Mouse (Mus musculus) large intestine, adult 2 months (tissue): ENCODE results near the gene Sirt2. TPM values are rescaled to one million over a fixed set of nuclear protein-coding genes. Genes with fewer than 3 reads are reported as not detected.

Source experiments
- DNase-seq: peaks from one replicate; pipeline ENCODE4 v3.0.0-alpha.2; 2012; ENCODE audit warnings: low read depth, low spot score
- WGBS: fragments of 180-500 bp; shearing (Covaris S2); methylation state at CpG from one replicate; pipeline ENCODE4 v1.1.7; 2018; 5-methylcytosine and 5-hydroxymethylcytosine counted together
- polyA plus RNA-seq: library from polyadenylated mRNA; depleted of rRNA; stranded (reverse); fragments of >200 nt; gene quantifications from 2 replicates; pipeline ENCODE4 v1.2.3, GENCODE M21; 2012; rRNA removed

The Sirt2 gene
- polyA plus RNA-seq, 1 experiment, result 40.2 TPM

- DNase-seq, result no peak
Measured at GRCm38 (mm10) chr7:28825686-28826401, 59.3 kb downstream of the Sirt2 start.

DNA sequence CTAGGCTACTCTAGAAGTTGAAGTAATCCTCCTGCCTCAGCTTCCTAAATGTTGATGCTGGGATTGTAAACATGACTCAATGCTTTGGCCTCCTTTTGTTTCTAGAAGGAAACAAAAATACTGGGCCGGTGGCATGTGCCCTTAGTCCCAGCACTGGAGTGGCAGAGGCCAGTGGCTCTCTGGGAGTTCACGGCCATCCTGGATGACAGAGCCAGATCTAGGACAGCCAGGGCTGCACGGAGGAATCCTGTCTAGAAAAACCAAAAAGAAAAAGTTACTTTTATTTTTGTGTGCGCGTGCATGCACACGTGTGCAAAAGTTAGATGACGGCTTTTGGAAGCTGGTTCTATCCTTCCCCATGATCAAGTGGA is 59.9 kb downstream of the Sirt2 start:
- 72% methylated on average over 7 of the region's 7 CpGs for WGBS
- no peak for DNase-seq

More at GRCm38 (mm10) chr7:28825686-28826401, 59.3 kb downstream of the Sirt2 start:
- WGBS, result 11% methylated on average over 11 of the region's 11 CpGs

- WGBS, result 31% methylated on average over 3 of the region's 3 CpGs
- DNase-seq, result no peak
Measured at GRCm38 (mm10) chr7:28827338-28827737, 60.8 kb downstream of the Sirt2 start.

- DNase-seq, result no peak
- WGBS, result 85% methylated on average over 8 of the region's 8 CpGs
Measured at GRCm38 (mm10) chr7:28829821-28830220, 63.3 kb downstream of the Sirt2 start.

DNA sequence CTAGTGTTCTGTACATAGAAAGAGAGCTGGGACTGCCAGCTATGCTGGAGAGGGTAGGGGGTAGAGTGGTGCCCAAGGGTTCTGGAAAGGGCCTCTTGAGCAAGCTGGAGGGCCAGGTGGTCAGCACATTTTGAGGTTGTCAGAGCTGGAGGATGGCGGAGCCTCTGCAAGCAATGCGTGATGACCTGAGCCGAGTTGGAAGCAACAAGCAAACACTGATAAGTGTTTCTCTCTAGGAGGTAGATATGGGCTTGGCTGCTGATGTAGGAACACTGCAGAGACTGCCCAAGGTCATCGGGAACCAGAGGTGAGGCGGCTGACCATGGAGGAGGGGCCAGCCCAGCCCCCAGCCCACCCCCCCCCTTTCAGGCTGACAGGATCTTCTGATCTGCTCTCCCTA is 64.4 kb downstream of the Sirt2 start:
- no peak for DNase-seq
- 51% methylated on average over 5 of the region's 5 CpGs for WGBS

DNA sequence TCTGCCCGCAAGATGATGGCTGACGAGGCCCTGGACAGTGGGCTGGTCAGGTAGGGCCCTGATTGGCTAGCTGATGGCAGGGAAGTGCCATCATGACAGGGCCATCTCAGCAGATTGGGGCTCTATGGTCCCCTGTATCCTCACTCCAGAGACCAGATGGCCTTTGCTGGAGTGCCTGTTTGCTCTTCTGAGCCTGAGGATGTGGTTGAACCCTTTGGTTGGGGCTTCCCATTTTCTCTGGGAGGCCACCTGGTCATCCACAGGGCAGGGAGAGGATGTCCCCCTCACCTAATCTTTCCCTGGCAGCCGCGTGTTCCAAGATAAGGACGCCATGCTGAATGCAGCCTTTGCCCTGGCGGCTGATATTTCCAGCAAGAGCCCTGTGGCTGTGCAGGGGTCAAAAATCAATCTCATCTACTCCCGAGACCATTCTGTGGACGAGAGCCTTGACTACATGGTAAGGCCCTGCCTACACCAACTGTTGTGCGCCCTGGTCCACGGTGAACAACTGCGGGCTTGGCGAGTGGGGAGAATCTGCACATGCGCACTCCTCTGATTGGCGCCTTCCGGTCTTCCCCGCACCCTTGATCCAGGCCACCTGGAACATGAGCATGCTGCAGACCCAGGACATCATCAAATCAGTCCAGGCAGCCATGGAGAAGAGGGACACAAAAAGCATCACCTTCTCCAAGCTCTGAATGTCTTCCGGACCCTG is 65.0 kb downstream of the Sirt2 start:
- DNase-seq, result no peak
- WGBS, result 39% methylated on average over 17 of the region's 17 CpGs

GRCm38 (mm10) chr7:28832137-28832536 is 65.6 kb downstream of the Sirt2 start:
- 30% methylated on average over 6 of the region's 6 CpGs for WGBS
- no peak for DNase-seq

DNA sequence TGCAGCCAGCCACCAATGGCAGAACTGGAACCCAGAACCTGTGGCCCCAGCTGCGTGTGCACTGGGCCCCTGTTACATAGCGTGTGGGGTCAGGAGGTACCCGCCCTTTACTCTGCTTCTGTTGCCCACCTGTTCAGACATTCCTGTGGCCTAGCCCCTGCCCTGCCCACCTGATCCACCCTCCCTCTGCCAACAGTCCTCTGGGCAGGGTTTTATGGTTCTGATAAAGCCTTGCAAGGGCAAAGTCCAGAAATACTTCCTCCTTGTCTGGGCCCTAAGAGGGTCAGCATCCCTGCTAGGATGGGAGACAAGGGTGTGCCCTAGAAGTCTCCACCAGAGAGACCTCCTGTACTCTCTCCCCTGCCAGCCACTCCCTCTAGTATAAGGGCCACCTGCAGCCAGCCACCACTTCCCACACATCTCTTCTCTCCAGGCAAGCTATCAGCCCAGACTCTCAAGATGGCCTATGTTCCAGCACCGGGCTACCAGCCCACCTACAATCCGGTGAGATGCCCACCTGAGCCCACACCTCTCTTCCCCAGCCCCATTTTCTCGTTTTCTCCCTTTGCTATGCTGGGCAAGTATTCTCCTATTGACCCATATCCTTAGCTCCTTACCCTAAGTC is 67.3 kb downstream of the Sirt2 start, which contains the start of gene Lgals4:
Gene Lgals4 (plus strand): TSS at position 132 of the 625 bp plus-strand sequence.
- WGBS, result 46% methylated on average over 6 of the region's 6 CpGs
- no peak for DNase-seq

DNA sequence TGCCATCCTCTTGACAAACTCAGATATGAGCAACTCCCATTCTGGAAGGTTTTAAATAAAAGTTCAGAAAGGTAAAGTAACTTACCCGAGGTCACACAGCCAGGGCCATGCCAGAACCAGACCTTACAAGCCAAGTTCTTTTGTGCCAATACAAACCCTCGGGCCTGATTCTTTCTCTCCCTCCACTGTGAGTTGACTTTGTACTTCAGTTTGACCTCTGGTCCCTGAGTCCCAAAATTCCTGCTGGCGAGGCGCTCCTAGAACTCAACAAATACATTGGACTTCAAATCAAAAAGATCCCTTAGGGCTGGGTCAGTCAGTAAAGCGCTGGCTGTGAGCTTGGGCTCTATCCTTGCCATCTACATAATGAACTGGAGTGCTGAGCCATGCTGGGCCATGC is 70.4 kb downstream of the Sirt2 start:
- 34% methylated on average over 5 of the region's 5 CpGs for WGBS
- DNase-seq, result no peak

Other genes with a start within 250 kb of the Sirt2 start
- not detected in 2 replicates for gene Ifnl3, start 243.9 kb upstream of the Sirt2 start, polyA plus RNA-seq
- 3.1 and 4.3 TPM in 2 replicates for gene Sycn, start 225.8 kb upstream of the Sirt2 start, polyA plus RNA-seq
- 0.11 TPM in 2 replicates for gene Nccrp1, start 219.5 kb upstream of the Sirt2 start, polyA plus RNA-seq
- 45.3 and 61.6 TPM in 2 replicates for gene Samd4b, start 168.6 kb upstream of the Sirt2 start, polyA plus RNA-seq
- 52.1 and 72.9 TPM in 2 replicates for gene Pak4, start 168.6 kb upstream of the Sirt2 start, polyA plus RNA-seq
- gene Acp7, start 135.4 kb upstream of the Sirt2 start, polyA plus RNA-seq, result not detected in 2 replicates
- 1.6 and 1.8 TPM in 2 replicates for gene Fbxo27, start 73.9 kb upstream of the Sirt2 start, polyA plus RNA-seq
- gene Fbxo17, start 49.9 kb upstream of the Sirt2 start, polyA plus RNA-seq, result 0.89 TPM in 2 replicates
- 67.1 and 70.6 TPM in 2 replicates for gene Mrps12, start 24.9 kb upstream of the Sirt2 start, polyA plus RNA-seq
- gene Sars2, start 24.7 kb upstream of the Sirt2 start, polyA plus RNA-seq, result 25.0 and 27.4 TPM in 2 replicates
- not detected in 2 replicates for gene Ccer2, start 10.6 kb upstream of the Sirt2 start, polyA plus RNA-seq
- gene Nfkbib, start 777 bp downstream of the Sirt2 start, polyA plus RNA-seq, result 56.7 and 72.9 TPM in 2 replicates
- gene Rinl, start 22.2 kb downstream of the Sirt2 start, polyA plus RNA-seq, result 6.4 and 7.5 TPM in 2 replicates
- gene Hnrnpl, start 41.8 kb downstream of the Sirt2 start, polyA plus RNA-seq, result 273 and 275 TPM in 2 replicates
- 244 and 306 TPM in 2 replicates for gene Ech1, start 58.5 kb downstream of the Sirt2 start, polyA plus RNA-seq
- gene Lgals4, start 67.1 kb downstream of the Sirt2 start, polyA plus RNA-seq, result 4,043 and 4,779 TPM in 2 replicates
- gene Lgals7, start 97.1 kb downstream of the Sirt2 start, polyA plus RNA-seq, result 0.59 and 1.9 TPM in 2 replicates
- gene Capn12, start 114.7 kb downstream of the Sirt2 start, polyA plus RNA-seq, result 0.14 and 0.22 TPM in 2 replicates
- gene Actn4, start 195.6 kb downstream of the Sirt2 start, polyA plus RNA-seq, result 542 and 776 TPM in 2 replicates
- 281 and 323 TPM in 2 replicates for gene Eif3k, start 215.1 kb downstream of the Sirt2 start, polyA plus RNA-seq
- gene Map4k1, start 215.3 kb downstream of the Sirt2 start, polyA plus RNA-seq, result 21.4 and 27.4 TPM in 2 replicates